Mouse (Mus musculus) spleen, adult 2 months (tissue): ENCODE measurements around the gene Tnks2. TPM values are rescaled to one million over a fixed set of nuclear protein-coding genes. Genes with fewer than 3 reads are reported as not detected.

Experiments used
- DNase-seq, 2 experiments: peaks; one replicate each; pipeline versions ENCODE4 v3.0.0 to v3.0.0-alpha.2; 2012 to 2021; ENCODE audit warnings: low spot score in 2 of 2, low read depth in 1 of 2
- H3K27ac ChIP-seq: fragments of 200-500 bp; 2 replicates; pipeline ENCODE4 v1.5.1; 2012; ENCODE audit warnings: low read length, inconsistent platforms; ENCODE audit not compliant: insufficient read depth
- H3K27me3 ChIP-seq: fragments of 200-500 bp; 2 replicates; pipeline ENCODE4 v1.6.1; 2012; ENCODE audit warnings: mild to moderate bottlenecking, moderate library complexity, low read length, inconsistent platforms; ENCODE audit not compliant: control insufficient read depth, insufficient read depth
- H3K36me3 ChIP-seq: fragments of 200-500 bp; 2 replicates; pipeline ENCODE4 v1.6.1; 2012; ENCODE audit warnings: mild to moderate bottlenecking, low read length, inconsistent platforms; ENCODE audit not compliant: control insufficient read depth, insufficient read depth
- H3K4me1 ChIP-seq: fragments of 200-500 bp; 2 replicates; pipeline ENCODE4 v1.6.1; 2011; ENCODE audit warnings: inconsistent platforms; ENCODE audit not compliant: control insufficient read depth, insufficient read depth, insufficient read length
- H3K4me3 ChIP-seq: fragments of 200-500 bp; 2 replicates; pipeline ENCODE4 v1.5.1; 2011; ENCODE audit warnings: mild to moderate bottlenecking, inconsistent platforms; ENCODE audit not compliant: insufficient read depth, insufficient read length; ENCODE audit errors: extremely low read depth
- CTCF ChIP-seq: fragments of 200-500 bp; IDR thresholded peaks from 2 replicates; pipeline ENCODE4 v1.5.1; 2011; ENCODE audit warnings: mild to moderate bottlenecking, inconsistent platforms; ENCODE audit not compliant: insufficient read depth, insufficient read length, insufficient replicate concordance; ENCODE audit errors: extremely low read depth
- POLR2A ChIP-seq: fragments of 200-500 bp; IDR thresholded peaks from 2 replicates; pipeline ENCODE4 v1.6.1; 2011; ENCODE audit warnings: low read depth, low read length, inconsistent platforms
- WGBS: fragments of 180-500 bp; shearing (Covaris S2); methylation state at CpG from one replicate; pipeline ENCODE4 v1.1.7; 2018; 5-methylcytosine and 5-hydroxymethylcytosine counted together
- polyA plus RNA-seq: library from polyadenylated mRNA; depleted of rRNA; stranded (reverse); fragments of >200 nt; gene quantifications from 2 replicates; pipeline ENCODE4 v1.2.3, GENCODE M21; 2012

Gene Tnks2
- polyA plus RNA-seq, 1 experiment: 14.2 TPM

GRCm38 (mm10) chr19:36896791-36897569 lies 62.9 kb downstream of the Tnks2 start:
- no peak for DNase-seq
- no peaks in the 10 kb centered on the region for H3K27me3 ChIP-seq
- H3K27ac ChIP-seq: no peak overlapping the region
- 79% methylated on average over 10 of the region's 10 CpGs for WGBS
- TF ChIP-seq POLR2A (no peak), CTCF (no peak)
- H3K4me1 ChIP-seq: no peaks in the 10 kb centered on the region
- peaks cover 1% of the 10 kb centered on the region; the same call in 1 of the 2 replicates for H3K36me3 ChIP-seq
- no peak overlapping the region for H3K4me3 ChIP-seq

GRCm38 (mm10) chr19:36897778-36898177 lies 63.7 kb downstream of the Tnks2 start:
- Histone ChIP-seq H3K4me3 (no peak overlapping the region), H3K27ac (no peak overlapping the region), H3K4me1 (no peaks in the 10 kb centered on the region), H3K36me3 (peaks cover 1% of the 10 kb centered on the region; the same call in 1 of the 2 replicates), H3K27me3 (no peaks in the 10 kb centered on the region)
- DNase-seq: no peak
- TF ChIP-seq POLR2A (no peak), CTCF (no peak)
- WGBS: 78% methylated on average over 9 of the region's 9 CpGs

GRCm38 (mm10) chr19:36903377-36903776 lies 69.3 kb downstream of the Tnks2 start:
- Histone ChIP-seq H3K4me1 (no peaks in the 10 kb centered on the region), H3K27me3 (peaks cover 6% of the 10 kb centered on the region), H3K27ac (no peak overlapping the region), H3K36me3 (no peaks in the 10 kb centered on the region), H3K4me3 (no peak overlapping the region)
- TF ChIP-seq CTCF: no peak
- TF ChIP-seq POLR2A: no peak
- WGBS: 64% methylated on average over 7 of the region's 7 CpGs
- DNase-seq: no peak

GRCm38 (mm10) chr19:36904211-36905007 lies 70.4 kb downstream of the Tnks2 start:
- H3K27me3 ChIP-seq: peaks cover 6% of the 10 kb centered on the region
- no peaks in the 10 kb centered on the region for H3K36me3 ChIP-seq
- DNase-seq: no peak
- WGBS: 6% methylated on average over 41 of the region's 41 CpGs
- no peak overlapping the region for H3K27ac ChIP-seq
- peak overlapping the region; percentile 44 for H3K4me3 ChIP-seq
- no peaks in the 10 kb centered on the region for H3K4me1 ChIP-seq
- TF ChIP-seq POLR2A (no peak), CTCF (no peak)

- Histone ChIP-seq H3K36me3 (no peaks in the 10 kb centered on the region), H3K4me3 (no peak overlapping the region), H3K27me3 (peaks cover 3% of the 10 kb centered on the region), H3K4me1 (no peaks in the 10 kb centered on the region), H3K27ac (no peak overlapping the region)
- TF ChIP-seq POLR2A (no peak), CTCF (no peak)
- WGBS: 84% methylated on average over 3 of the region's 3 CpGs
- no peak for DNase-seq
Observed at GRCm38 (mm10) chr19:36909150-36909549, 75.1 kb downstream of the Tnks2 start.

- H3K36me3 ChIP-seq: no peaks in the 10 kb centered on the region
- no peak overlapping the region for H3K27ac ChIP-seq
- no peaks in the 10 kb centered on the region for H3K4me1 ChIP-seq
- peak; percentile 43 to 51 for DNase-seq
- WGBS: 29% methylated on average over 9 of the region's 9 CpGs
- H3K4me3 ChIP-seq: no peak overlapping the region
- no peaks in the 10 kb centered on the region; the same call in 1 of the 2 replicates for H3K27me3 ChIP-seq
- TF ChIP-seq POLR2A: no peak
- TF ChIP-seq CTCF: peak; percentile 60; the same call in 1 of the 2 replicates
Observed at GRCm38 (mm10) chr19:36909676-36910292, 75.8 kb downstream of the Tnks2 start.
